Mouse (Mus musculus) spleen, postnatal 10 days (tissue): ENCODE measurements at regions not wholly inside any gene's neighbourhood (a gene's known extent, or its start where the extent isn't known, plus 50 kb on each side); places are given as distances from the start of the nearest gene placed in this dataset.

Experiments
- DNase-seq, 2 experiments: peaks; one replicate each; pipeline ENCODE4 v3.0.0; 2021 to 2022; ENCODE audit warnings: low spot score in 2 of 2

DNA sequence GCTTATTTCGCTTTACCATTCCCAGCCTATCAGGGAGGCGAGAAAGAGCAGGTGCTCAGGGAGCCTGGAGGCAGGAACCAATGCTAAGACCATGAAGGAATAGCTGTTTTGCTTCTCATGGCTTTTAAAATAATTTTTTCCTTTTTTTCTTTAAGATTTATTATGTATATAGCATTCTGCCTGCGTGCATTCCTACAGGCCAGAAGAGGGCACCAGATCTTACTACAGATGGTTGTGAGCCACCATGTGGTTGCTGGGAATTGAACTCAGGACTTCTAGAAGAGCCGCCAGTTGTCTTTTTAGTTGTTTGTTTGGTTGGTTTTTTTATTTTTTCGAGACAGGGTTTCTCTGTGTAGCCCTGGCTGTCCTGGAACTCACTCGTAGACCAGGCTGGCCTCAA lies 113.6 kb upstream of the Armc2 start:
- no peak for DNase-seq

DNA sequence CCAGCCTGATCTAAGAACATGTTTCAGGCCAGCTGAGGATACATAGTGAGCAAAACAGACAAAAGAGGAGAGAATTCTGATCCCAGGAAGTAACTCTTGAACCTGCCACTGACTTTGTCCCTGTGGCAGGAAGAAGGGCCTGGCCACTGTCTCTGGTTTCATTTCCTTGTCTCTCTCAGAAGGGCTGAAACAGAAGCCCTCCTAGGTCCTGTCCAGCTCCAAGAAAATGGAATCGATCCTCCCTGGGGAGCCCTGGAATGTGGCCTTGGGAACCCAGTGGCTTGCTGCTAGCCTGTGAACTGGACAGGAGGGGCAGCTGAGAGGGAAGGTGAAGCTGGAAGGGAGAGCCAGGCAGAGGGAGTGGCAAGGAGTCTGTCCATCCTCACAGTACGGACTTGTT lies 113.1 kb upstream of the Armc2 start:
- no peak for DNase-seq

DNA sequence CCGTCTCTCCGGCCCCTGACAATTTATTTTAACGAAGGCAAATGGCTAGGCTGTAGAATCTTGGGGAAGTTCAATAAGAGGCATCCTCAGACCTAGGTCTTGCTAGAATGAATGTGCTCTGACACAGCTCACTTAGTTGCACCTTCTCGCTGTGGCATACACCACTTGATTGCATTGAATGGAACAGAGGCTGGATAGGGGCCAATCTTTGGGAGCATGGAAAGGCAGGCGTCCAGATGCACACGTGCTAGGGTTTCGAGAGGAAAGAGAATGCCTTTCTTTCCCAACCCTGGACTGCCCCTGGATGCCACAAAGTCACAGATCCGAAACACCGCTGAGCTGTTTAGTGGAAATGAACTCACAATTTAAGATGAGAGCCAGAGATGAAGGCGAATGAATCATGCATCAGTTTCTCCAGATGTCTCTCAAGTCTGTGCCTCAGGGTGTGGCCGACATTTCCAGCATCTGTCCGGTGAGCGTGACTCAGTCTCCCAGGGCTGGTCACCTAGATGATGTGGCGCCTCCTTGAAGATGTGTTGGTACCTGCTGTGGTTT lies 109.7 kb upstream of the Armc2 start:
- no peak for DNase-seq

DNA sequence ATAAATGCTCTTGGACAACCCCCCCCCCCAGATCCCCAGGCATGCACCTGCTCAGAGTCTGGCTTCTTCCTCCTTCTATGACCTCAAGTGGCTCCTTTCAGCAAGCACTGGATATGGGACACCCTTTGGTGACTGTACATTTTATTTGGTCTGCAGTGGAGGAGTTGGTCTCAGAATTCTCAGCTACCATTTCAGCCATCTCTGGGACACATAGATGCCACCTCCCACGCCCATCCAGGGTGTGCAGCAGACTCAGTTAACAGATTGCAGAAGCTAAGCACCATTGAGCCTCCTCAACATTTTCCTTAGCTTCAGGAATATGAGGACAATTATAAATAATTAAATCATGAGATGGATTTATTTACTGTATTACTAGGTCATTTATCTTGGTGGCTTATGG lies 108.6 kb upstream of the Armc2 start:
- no peak for DNase-seq

GRCm38 (mm10) chr10:42122768-42123635 lies 104.8 kb upstream of the Armc2 start:
- DNase-seq = no peak

DNA sequence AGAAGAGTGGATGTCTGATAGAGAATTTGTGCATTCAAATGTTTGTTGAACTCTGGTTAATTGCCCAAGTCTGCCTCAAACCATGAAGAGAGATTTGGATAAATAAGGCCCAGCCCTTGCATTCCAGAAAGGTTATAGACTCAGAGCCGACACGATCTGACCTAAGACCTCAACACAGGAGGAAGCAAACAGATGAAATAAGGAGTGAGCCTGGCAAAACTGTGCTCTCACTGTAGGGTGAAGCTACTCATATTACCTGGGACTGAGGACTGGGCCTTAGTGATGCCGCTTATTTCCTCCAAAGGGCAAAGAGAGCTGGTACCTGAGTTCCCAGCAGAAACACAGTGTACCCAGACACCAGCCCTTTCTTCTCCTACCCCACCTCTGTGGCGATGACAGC lies 103.7 kb upstream of the Armc2 start:
- DNase-seq = no peak

DNA sequence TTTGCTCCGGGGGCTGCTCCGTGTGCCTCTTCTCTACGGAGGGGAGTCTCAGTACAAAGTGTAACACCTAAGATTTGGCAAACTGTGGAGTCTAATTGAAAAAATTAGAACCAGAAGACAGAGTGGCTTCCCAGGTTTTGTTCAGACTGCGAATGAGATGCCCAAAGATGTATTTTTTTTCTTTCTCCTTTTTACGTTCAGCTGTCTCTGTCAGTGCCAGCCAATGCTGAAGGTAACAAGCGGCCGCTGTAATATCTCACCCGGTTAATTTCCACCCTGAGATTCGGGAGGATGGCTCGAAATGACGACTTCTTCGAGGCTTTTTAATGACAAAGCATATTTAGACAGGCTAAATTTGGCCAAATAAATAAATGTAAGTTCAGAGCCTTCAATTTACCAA lies 101.1 kb upstream of the Armc2 start:
- no peak for DNase-seq

- no peak for DNase-seq
Measured at GRCm38 (mm10) chr10:42118361-42119188, 100.3 kb upstream of the Armc2 start.

GRCm38 (mm10) chr10:42117523-42117922 lies 99.3 kb upstream of the Armc2 start:
- DNase-seq = no peak

- no peak for DNase-seq
Measured at GRCm38 (mm10) chr10:42115920-42116298, 97.7 kb upstream of the Armc2 start.

GRCm38 (mm10) chr10:42115224-42115919 lies 97.1 kb upstream of the Armc2 start:
- no peak for DNase-seq

- DNase-seq = no peak
Measured at GRCm38 (mm10) chr10:42110704-42111103, 92.5 kb upstream of the Armc2 start.

GRCm38 (mm10) chr10:42108294-42109014 lies 90.2 kb upstream of the Armc2 start:
- no peak for DNase-seq

- no peak for DNase-seq
Measured at GRCm38 (mm10) chr10:42107437-42108293, 89.4 kb upstream of the Armc2 start.

GRCm38 (mm10) chr10:42106611-42107010 lies 88.4 kb upstream of the Armc2 start:
- DNase-seq = no peak

DNA sequence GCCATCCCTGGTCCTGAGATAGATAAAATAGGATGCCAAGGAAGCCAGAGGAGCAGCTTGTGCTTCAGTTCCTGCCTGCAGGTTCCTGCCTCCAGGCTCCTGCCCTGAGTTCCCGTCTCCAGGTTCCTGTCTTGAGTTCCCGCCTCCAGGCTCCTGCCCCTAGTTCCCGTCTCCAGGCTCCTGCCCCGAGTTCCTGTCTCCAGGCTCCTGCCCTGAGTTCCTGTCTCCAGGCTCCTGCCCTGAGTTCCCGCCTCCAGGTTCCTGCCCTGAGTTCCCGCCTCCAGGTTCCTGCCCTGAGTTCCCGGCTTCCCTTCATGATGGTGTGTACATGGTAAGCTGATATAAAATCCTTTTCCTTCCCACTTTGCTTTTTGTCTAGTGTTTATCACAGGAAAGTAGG lies 86.8 kb upstream of the Armc2 start:
- no peak for DNase-seq

- DNase-seq = no peak
Measured at GRCm38 (mm10) chr10:42102320-42102719, 84.1 kb upstream of the Armc2 start.

DNA sequence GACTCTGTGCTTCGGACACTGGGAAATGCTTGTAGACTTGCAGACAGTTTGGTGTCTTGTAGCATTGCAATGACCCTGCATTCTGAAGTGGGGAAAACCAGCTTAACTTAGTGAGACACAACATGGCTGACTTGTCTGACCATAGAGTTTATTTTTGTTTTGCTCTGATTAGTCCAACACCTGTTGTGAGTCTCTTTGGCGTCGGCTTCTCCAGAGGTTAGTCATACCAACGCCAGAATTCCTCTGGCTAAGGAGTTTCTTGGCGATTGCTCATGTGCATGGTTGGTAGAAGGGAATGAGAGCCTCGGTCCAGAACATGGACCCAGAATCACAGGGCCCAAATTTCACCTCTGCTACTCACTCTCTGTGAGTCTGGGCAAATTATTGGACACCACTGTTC lies 82.9 kb upstream of the Armc2 start:
- no peak for DNase-seq

- no peak for DNase-seq
Measured at GRCm38 (mm10) chr10:42096924-42097323, 78.7 kb upstream of the Armc2 start.

GRCm38 (mm10) chr10:42095986-42096385 lies 77.7 kb upstream of the Armc2 start:
- no peak for DNase-seq
